Mouse (Mus musculus) CH12.LX (cell line): ENCODE results near the gene Btbd3. TPM values are rescaled to one million over a fixed set of nuclear protein-coding genes. Genes with fewer than 3 reads are reported as not detected.

Source experiments
- DNase-seq: peaks from one replicate; pipeline ENCODE4 v3.0.0-alpha.2; 2013; ENCODE audit errors: extremely low read depth
- H3K27ac ChIP-seq: 2 replicates; pipeline ENCODE4 v1.5.1; 2012; ENCODE audit warnings: low read depth, mild to moderate bottlenecking, control low read depth, moderate library complexity; ENCODE audit not compliant: insufficient read depth
- H3K27me3 ChIP-seq: replicated peaks from 2 replicates; pipeline ENCODE3; 2012; ENCODE audit warnings: inconsistent platforms
- H3K36me3 ChIP-seq, 2 experiments: replicated peaks in 1 of 2; 2 replicates each; pipeline versions ENCODE3 to v1.6.1; 2012; ENCODE audit warnings: inconsistent platforms in 1 of 2, low read length in 1 of 2, mild to moderate bottlenecking in 1 of 2, mixed read lengths in 1 of 2, moderate library complexity in 1 of 2; ENCODE audit not compliant: control insufficient read depth in 1 of 2, insufficient read depth in 1 of 2
- H3K4me1 ChIP-seq, 2 experiments: 2 replicates each; pipeline ENCODE4 v1.6.1; 2012; ENCODE audit warnings: inconsistent platforms in 1 of 2, moderate library complexity in 1 of 2; ENCODE audit not compliant: insufficient read depth in 2 of 2, control insufficient read depth in 1 of 2
- H3K4me2 ChIP-seq: 2 replicates; pipeline ENCODE4 v1.6.1; 2012; ENCODE audit warnings: low read depth, mild to moderate bottlenecking, control low read depth; ENCODE audit not compliant: poor library complexity, insufficient read depth, severe bottlenecking
- H3K4me3 ChIP-seq, 3 experiments: fragments of 150-350 bp in 1 of 3; sonication (generic) in 1 of 3; replicated peaks in 1 of 3; 2 replicates each; pipeline versions ENCODE3 to v1.5.1; 2011 to 2012; ENCODE audit warnings: low read depth in 2 of 3, low read length in 2 of 3, mild to moderate bottlenecking in 2 of 3, moderate library complexity in 2 of 3, control low read depth in 1 of 3, improper control_type of control experiment in 1 of 3, inconsistent platforms in 1 of 3, mixed read lengths in 1 of 3; ENCODE audit not compliant: poor library complexity in 1 of 3
- H3K79me2 ChIP-seq: replicated peaks from 2 replicates; pipeline ENCODE4 v1.6.1; 2012; ENCODE audit warnings: mild to moderate bottlenecking, moderate library complexity; ENCODE audit not compliant: control insufficient read depth, poor library complexity, insufficient read depth, severe bottlenecking; ENCODE audit errors: extremely low read depth
- H3K9ac ChIP-seq: 2 replicates; pipeline ENCODE4 v1.6.1; 2012; ENCODE audit warnings: low read depth, mild to moderate bottlenecking, control low read depth, moderate library complexity; ENCODE audit not compliant: insufficient read depth
- H3K9me3 ChIP-seq: replicated peaks from 2 replicates; pipeline ENCODE3; 2012; ENCODE audit warnings: low read length, inconsistent platforms, mixed read lengths
- CHD1 ChIP-seq: IDR thresholded peaks from 2 replicates; pipeline ENCODE4 v1.6.1; 2012; ENCODE audit warnings: low read depth, low read length, improper control_type of control experiment, inconsistent platforms
- CHD2 ChIP-seq: IDR thresholded peaks from 2 replicates; pipeline ENCODE4 v1.6.1; 2011; ENCODE audit warnings: low read length, improper control_type of control experiment
- CTCF ChIP-seq, 2 experiments: IDR thresholded peaks in 1 of 2; conservative IDR thresholded peaks in 1 of 2; 2 replicates each; pipeline ENCODE4 v1.5.1; 2011 to 2012; ENCODE audit warnings: low read depth in 2 of 2, low read length in 2 of 2, improper control_type of control experiment in 1 of 2, inconsistent platforms in 1 of 2, mild to moderate bottlenecking in 1 of 2, moderate library complexity in 1 of 2
- ELF1 ChIP-seq: IDR thresholded peaks from 2 replicates; pipeline ENCODE4 v1.6.1; 2014; ENCODE audit warnings: low read depth, mild to moderate bottlenecking, inconsistent platforms, low read length, improper control_type of control experiment
- EP300 ChIP-seq: IDR thresholded peaks from 2 replicates; pipeline ENCODE4 v1.6.1; 2011; ENCODE audit warnings: low read length, improper control_type of control experiment
- ETS1 ChIP-seq: conservative IDR thresholded peaks from 2 replicates; pipeline ENCODE4 v1.6.1; 2012; ENCODE audit warnings: low read depth, mild to moderate bottlenecking, inconsistent platforms, low read length, improper control_type of control experiment, moderate library complexity
- GABPA ChIP-seq: IDR thresholded peaks from 2 replicates; pipeline ENCODE4 v1.6.1; 2012; ENCODE audit warnings: low read depth, low read length, improper control_type of control experiment, inconsistent platforms; ENCODE audit not compliant: insufficient replicate concordance
- HCFC1 ChIP-seq: IDR thresholded peaks from 2 replicates; pipeline ENCODE4 v1.6.1; 2012; ENCODE audit warnings: low read depth, mild to moderate bottlenecking, inconsistent platforms, low read length, improper control_type of control experiment
- IRF4 ChIP-seq: IDR thresholded peaks from 2 replicates; pipeline ENCODE4 v1.6.1; 2014; ENCODE audit warnings: low read depth, mild to moderate bottlenecking, inconsistent platforms, low read length, improper control_type of control experiment
- JUN ChIP-seq: IDR thresholded peaks from 2 replicates; pipeline ENCODE4 v1.6.1; 2011; ENCODE audit warnings: low read depth, mild to moderate bottlenecking, low read length, improper control_type of control experiment, moderate library complexity; ENCODE audit not compliant: insufficient read depth
- JUND ChIP-seq: conservative IDR thresholded peaks from 2 replicates; pipeline ENCODE4 v1.6.1; 2011; ENCODE audit warnings: low read depth, low read length, improper control_type of control experiment
- KAT2A ChIP-seq: IDR thresholded peaks from 2 replicates; pipeline ENCODE4 v1.6.1; 2012; ENCODE audit warnings: low read length, improper control_type of control experiment, inconsistent platforms; ENCODE audit not compliant: insufficient replicate concordance
- MAX ChIP-seq: IDR thresholded peaks from 2 replicates; pipeline ENCODE4 v1.6.1; 2011; ENCODE audit warnings: low read length, improper control_type of control experiment
- MAZ ChIP-seq: IDR thresholded peaks from 2 replicates; pipeline ENCODE4 v1.6.1; 2012; ENCODE audit warnings: low read depth, mild to moderate bottlenecking, inconsistent platforms, low read length, improper control_type of control experiment, moderate library complexity
- MEF2A ChIP-seq: IDR thresholded peaks from 2 replicates; pipeline ENCODE4 v1.6.1; 2014; ENCODE audit warnings: low read depth, mild to moderate bottlenecking, inconsistent platforms, low read length, improper control_type of control experiment, borderline replicate concordance
- NRF1 ChIP-seq: IDR thresholded peaks from 2 replicates; pipeline ENCODE4 v1.6.1; 2014; ENCODE audit warnings: low read depth, mild to moderate bottlenecking, inconsistent platforms, low read length, improper control_type of control experiment, moderate library complexity
- POLR2A ChIP-seq: IDR thresholded peaks from 2 replicates; pipeline ENCODE4 v1.6.1; 2011; ENCODE audit warnings: low read depth, mild to moderate bottlenecking, improper control_type of control experiment, low read length
- POLR2AphosphoS2 ChIP-seq: IDR thresholded peaks from 2 replicates; pipeline ENCODE4 v1.6.1; 2011; ENCODE audit warnings: low read depth, low read length, improper control_type of control experiment
- RAD21 ChIP-seq: IDR thresholded peaks from 2 replicates; pipeline ENCODE4 v1.6.1; 2011; ENCODE audit warnings: low read depth, mild to moderate bottlenecking, low read length, improper control_type of control experiment, moderate library complexity
- RCOR1 ChIP-seq: conservative IDR thresholded peaks from 2 replicates; pipeline ENCODE4 v1.6.1; 2012; ENCODE audit warnings: low read depth, mild to moderate bottlenecking, inconsistent platforms, low read length, improper control_type of control experiment
- SIN3A ChIP-seq: IDR thresholded peaks from 2 replicates; pipeline ENCODE4 v1.6.1; 2012; ENCODE audit warnings: low read length, improper control_type of control experiment, inconsistent platforms
- TBP ChIP-seq: conservative IDR thresholded peaks from 2 replicates; pipeline ENCODE4 v1.6.1; 2011; ENCODE audit warnings: low read depth, low read length, improper control_type of control experiment
- UBTF ChIP-seq: IDR thresholded peaks from 2 replicates; pipeline ENCODE4 v1.6.1; 2012; ENCODE audit warnings: low read depth, mild to moderate bottlenecking, inconsistent platforms, low read length, improper control_type of control experiment, moderate library complexity
- USF1 ChIP-seq: IDR thresholded peaks from 2 replicates; pipeline ENCODE4 v1.6.1; 2014; ENCODE audit warnings: low read depth, mild to moderate bottlenecking, inconsistent platforms, low read length, improper control_type of control experiment
- ZC3H11A ChIP-seq: IDR thresholded peaks from 2 replicates; pipeline ENCODE4 v1.6.1; 2012; ENCODE audit warnings: low read depth, mild to moderate bottlenecking, inconsistent platforms, low read length, improper control_type of control experiment
- ZKSCAN1 ChIP-seq: IDR thresholded peaks from 2 replicates; pipeline ENCODE4 v1.6.1; 2012; ENCODE audit warnings: low read depth, inconsistent platforms, low read length, improper control_type of control experiment, borderline replicate concordance
- ZMIZ1 ChIP-seq: IDR thresholded peaks from 2 replicates; pipeline ENCODE4 v1.6.1; 2012; ENCODE audit warnings: low read depth, mild to moderate bottlenecking, inconsistent platforms, low read length, improper control_type of control experiment
- ZNF384 ChIP-seq: IDR thresholded peaks from 2 replicates; pipeline ENCODE4 v1.6.1; 2012; ENCODE audit warnings: low read depth, low read length, improper control_type of control experiment, inconsistent platforms
- dilution Hi-C: fragments of 300-500 bp; cut with MboI; formaldehyde crosslinking; loops from 2 replicates; pipeline ENCODE4 v1.14.3; 2020; ENCODE audit warnings: low sequenced_read_pairs; ENCODE audit not compliant: extremely low pct_unique_long_range_greater_than_20kb, extremely low pct_ligation_motif_present
- in situ Hi-C: fragments of 300-500 bp; cut with MboI; formaldehyde crosslinking; loops from 3 replicates; pipeline ENCODE4 v1.14.3; 2019; ENCODE audit warnings: low sequenced_read_pairs, low pct_ligation_motif_present, low pct_unique_long_range_greater_than_20kb, mixed read lengths
- polyA plus RNA-seq: library from polyadenylated mRNA; unstranded; fragments of >175 nt; gene quantifications from 2 replicates; pipeline ENCODE4 v1.2.1, GENCODE M21; 2012; ENCODE audit warnings: low read depth; ENCODE audit not compliant: insufficient read length
- total RNA-seq, 2 experiments: library from RNA; depleted of rRNA; stranded (reverse); fragments of 300-350 nt in 1 of 2; fragments of >200 nt in 1 of 2; gene quantifications; 2 replicates each; pipeline ENCODE4 v1.2.3; 2012 to 2014

Btbd3 gene
- total and polyA plus RNA-seq, 3 experiments, result not detected

DNA sequence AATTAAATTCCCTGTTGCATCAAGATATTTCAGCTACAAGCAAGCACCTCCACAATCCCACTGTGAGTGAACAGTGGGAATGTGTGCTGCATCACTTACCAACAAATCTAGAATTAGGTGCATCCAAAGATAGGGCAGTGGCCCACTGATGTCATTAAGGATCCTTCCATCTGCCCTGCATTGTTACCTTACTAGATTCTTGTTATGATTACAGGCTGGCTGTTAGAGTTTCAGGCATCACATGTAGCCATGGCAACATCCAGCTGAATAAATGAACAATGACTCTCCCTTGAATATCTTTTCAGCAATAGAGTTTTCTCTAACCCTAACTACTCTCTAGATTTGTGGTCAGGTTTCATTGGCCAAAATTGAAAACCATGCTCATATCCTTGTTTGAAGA is 150.3 kb downstream of the Btbd3 start:
- dilution Hi-C loops, result no loop called here
- H3K27ac ChIP-seq, result no peak overlapping the region
- no peaks in the 10 kb centered on the region for H3K36me3 ChIP-seq
- DNase-seq, result no peak
- no peaks in the 10 kb centered on the region for H3K27me3 ChIP-seq
- H3K4me1 ChIP-seq, result no peaks in the 10 kb centered on the region
- H3K4me3 ChIP-seq, result no peak overlapping the region
- in situ Hi-C loops, result no loop called here
- peaks cover 52% of the 10 kb centered on the region for H3K9me3 ChIP-seq
- H3K9ac ChIP-seq, result no peak overlapping the region
- TF ChIP-seq ZKSCAN1, result no peak
- TF ChIP-seq ZMIZ1, result no peak
- no peak for TF ChIP-seq TBP
- TF ChIP-seq ZC3H11A, result no peak
- TF ChIP-seq HCFC1, result no peak
- no peak for TF ChIP-seq MAX
- no peak for TF ChIP-seq GABPA
- no peak for TF ChIP-seq ETS1
- no peak for TF ChIP-seq MAZ
- no peak for TF ChIP-seq NRF1
- no peak for TF ChIP-seq JUN
- no peak for TF ChIP-seq POLR2A
- TF ChIP-seq SIN3A, result no peak
- no peak for TF ChIP-seq UBTF
- TF ChIP-seq MEF2A, result no peak
- TF ChIP-seq CHD1, result no peak
- no peak for TF ChIP-seq ZNF384
- no peak for TF ChIP-seq USF1
- no peak for TF ChIP-seq CHD2
- no peaks in the 10 kb centered on the region for H3K79me2 ChIP-seq
- no peak overlapping the region for H3K4me2 ChIP-seq

DNA sequence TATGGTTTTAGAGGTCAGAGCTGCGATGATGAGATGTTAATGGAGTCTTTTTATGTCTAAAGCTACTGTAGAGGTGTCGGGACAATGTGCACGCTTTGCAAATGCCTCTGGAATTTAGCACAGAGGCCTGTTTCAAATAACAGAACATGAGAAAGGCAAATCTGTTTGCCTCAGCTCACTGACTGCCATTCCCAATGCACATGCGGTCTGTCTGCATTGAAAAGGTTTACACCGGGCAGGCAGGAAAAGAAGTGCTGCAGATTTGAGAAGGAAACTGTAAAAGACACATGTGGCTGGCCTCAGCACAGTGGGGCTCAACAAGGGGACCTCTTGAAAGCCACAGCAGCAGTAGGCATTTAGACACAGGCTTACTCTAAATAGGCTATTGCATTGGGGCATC is 156.2 kb downstream of the Btbd3 start:
- DNase-seq, result no peak
- dilution Hi-C loops, result no loop called here

More for the DNA sequence above, 156.2 kb downstream of the Btbd3 start:
- TF ChIP-seq CTCF (conservative IDR thresholded peaks at IDR 0.05 in 1 of 2, IDR thresholded peaks at IDR 0.05 in 1 of 2; ENCODE audit: low read depth in 2 of 2, low read length in 2 of 2) (no peak), JUND (no peak), EP300 (no peak), POLR2AphosphoS2 (no peak), KAT2A (no peak), RAD21 (no peak), RCOR1 (no peak), IRF4 (no peak), ELF1 (no peak), SIN3A (no peak)
- Histone ChIP-seq H3K4me3 (no peak overlapping the region), H3K79me2 (no peaks in the 10 kb centered on the region), H3K9ac (no peak overlapping the region), H3K9me3 (peaks cover 51% of the 10 kb centered on the region), H3K27me3 (no peaks in the 10 kb centered on the region), H3K4me2 (no peak overlapping the region), H3K36me3 (no peaks in the 10 kb centered on the region), H3K4me1 (no peaks in the 10 kb centered on the region), H3K27ac (no peak overlapping the region)
- in situ Hi-C loops, result no loop called here
